Mouse (Mus musculus): ENCODE results near the gene Tor2a. TPM values are rescaled to one million over a fixed set of nuclear protein-coding genes. Genes with fewer than 3 reads are reported as not detected.
A peak's percentile ranks its signal among the peaks of the same experiment; 100 is the strongest.

Tor2a gene
- total and polyA plus RNA-seq, 3 experiments = 54.7 to 62.2 TPM; not detected in 1

DNA sequence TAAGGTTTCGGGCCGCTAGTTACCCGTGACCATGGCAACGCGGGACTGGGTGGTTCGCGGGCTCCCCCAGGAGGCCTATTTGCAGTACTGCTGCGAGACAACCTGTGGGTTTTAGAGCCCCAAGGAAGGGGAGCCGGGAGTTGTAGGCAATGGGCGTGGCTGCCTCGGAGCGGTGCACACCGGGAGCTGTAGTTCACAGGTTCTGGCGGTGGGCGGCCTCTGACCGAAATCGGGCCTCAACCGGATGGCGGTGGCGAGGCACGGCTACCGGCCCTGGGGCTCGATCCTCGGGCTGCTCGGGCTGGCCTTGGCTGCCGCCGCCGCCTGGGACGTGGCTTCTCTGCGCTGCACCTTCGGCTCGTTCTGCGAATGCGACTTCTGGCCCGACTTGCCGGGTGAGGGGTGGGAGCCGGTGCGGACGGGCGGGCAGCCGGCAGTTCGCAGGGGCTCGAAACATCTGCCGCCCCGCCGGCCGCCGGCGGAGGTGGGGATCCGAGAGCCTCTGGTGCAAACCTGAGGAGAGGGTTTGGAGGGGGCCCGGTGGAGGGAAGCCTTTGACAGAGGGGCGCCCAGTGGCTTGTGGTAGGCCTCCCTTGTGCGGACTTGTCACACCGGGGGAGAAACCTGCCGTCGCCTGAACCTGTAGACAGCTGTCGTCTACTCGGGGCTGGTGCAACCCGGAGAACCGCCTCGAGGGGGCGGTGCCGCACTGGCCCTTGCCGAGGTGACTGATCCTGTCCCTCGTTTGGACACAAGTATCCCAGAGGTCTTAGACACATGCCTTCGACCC lies at the start of gene Tor2a (continued):
- TF ChIP-seq POLR2AphosphoS2 (IDR thresholded peaks at IDR 0.05; ENCODE audit: low read length) = no peak
- TF ChIP-seq ETS1 (IDR thresholded peaks at IDR 0.05; ENCODE audit: low read depth, low read length) = no peak
- TF ChIP-seq GATA1 (IDR thresholded peaks at IDR 0.05; ENCODE audit: low read depth, low read length) = no peak
- peak; percentile 92 for TF ChIP-seq KAT2A (conservative IDR thresholded peaks at IDR 0.05; ENCODE audit: low read depth, low read length)
- TF ChIP-seq RCOR1 (IDR thresholded peaks at IDR 0.05; ENCODE audit: low read depth, low read length) = no peak; the same call in 1 of the 2 replicates

DNA sequence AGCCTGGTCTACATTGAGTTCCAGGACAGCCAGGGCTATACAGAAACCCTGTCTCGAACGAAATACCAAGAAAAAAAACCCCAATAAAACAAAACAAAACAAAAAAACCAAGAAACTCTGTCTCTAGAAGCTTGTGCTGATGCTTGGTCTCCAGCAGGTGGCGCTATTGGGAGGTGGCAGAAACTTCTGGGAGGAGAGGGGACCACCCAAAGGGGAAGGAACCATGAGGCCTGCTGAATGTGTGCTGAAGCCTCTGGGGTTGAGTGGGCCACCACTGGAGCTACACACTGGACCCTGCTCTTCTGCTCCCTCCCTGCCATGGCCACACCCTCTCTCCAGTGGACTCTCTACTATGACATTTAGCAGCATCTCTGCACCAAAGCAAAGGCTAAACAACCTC lies 48.4 kb upstream of the Tor2a start:
- Histone ChIP-seq H3K4me3 (ENCODE audit: control insufficient read depth in 1 of 2, insufficient read depth in 1 of 2, low read depth in 2 of 2, low read length in 2 of 2) (no peak overlapping the region), H3K9me3 (replicated peaks; ENCODE audit: insufficient read depth, low read length) (no peaks in the 10 kb centered on the region), H3K79me2 (ENCODE audit: control insufficient read depth, insufficient read depth, low read length, poor library complexity) (peaks cover 34% of the 10 kb centered on the region), H3K9ac (ENCODE audit: control insufficient read depth, low read depth, low read length, poor library complexity, severe bottlenecking) (no peak overlapping the region), H3K27me3 (ENCODE audit: control insufficient read depth in 1 of 2, insufficient read depth in 2 of 2, low read length in 2 of 2) (no peaks in the 10 kb centered on the region), H3K36me3 (ENCODE audit: control insufficient read depth in 1 of 2, insufficient read depth in 2 of 2, low read length in 2 of 2) (peaks cover 14 to 22% of the 10 kb centered on the region in 2 experiments), H3K4me1 (ENCODE audit: control insufficient read depth in 1 of 2, insufficient read depth in 2 of 2, low read length in 2 of 2) (peaks cover 14 to 15% of the 10 kb centered on the region in 2 experiments), H3K27ac (ENCODE audit: control insufficient read depth, low read depth, low read length) (no peak overlapping the region)
- DNase-seq (ENCODE audit: low read depth, low spot score) = peak; percentile 83
- TF ChIP-seq MYC (IDR thresholded peaks at IDR 0.05; ENCODE audit: low read depth, low read length) = 0 out of 2 replicates have a peak, but pooled peaks have one; percentile 41
- TF ChIP-seq RAD21 (IDR thresholded peaks at IDR 0.05; ENCODE audit: low read depth, low read length) = peak; percentile 13
- TF ChIP-seq MXI1 (IDR thresholded peaks at IDR 0.05; ENCODE audit: low read depth, low read length) = no peak
- TF ChIP-seq SIN3A (IDR thresholded peaks at IDR 0.05; ENCODE audit: low read length) = peak; percentile 40; the same call in 1 of the 2 replicates
- TF ChIP-seq SMC3 (IDR thresholded peaks at IDR 0.05; ENCODE audit: low read depth, low read length) = peak; percentile 41
- peak; percentile 81 for TF ChIP-seq ZKSCAN1 (IDR thresholded peaks at IDR 0.05; ENCODE audit: low read depth, low read length)
- TF ChIP-seq HCFC1 (IDR thresholded peaks at IDR 0.05; ENCODE audit: low read depth, low read length) = 0 out of 2 replicates have a peak, but pooled peaks have one; percentile 32
- no peak for TF ChIP-seq POLR2AphosphoS2 (IDR thresholded peaks at IDR 0.05; ENCODE audit: low read length)
- peak; percentile 78 to 92 (median 80) for TF ChIP-seq CTCF (IDR thresholded peaks at IDR 0.05 in 2 of 3, conservative IDR thresholded peaks at IDR 0.05 in 1 of 3; ENCODE audit: control insufficient read depth in 1 of 3, insufficient read depth in 1 of 3, low read depth in 2 of 3, low read length in 3 of 3, poor library complexity in 1 of 3, severe bottlenecking in 1 of 3)

DNA sequence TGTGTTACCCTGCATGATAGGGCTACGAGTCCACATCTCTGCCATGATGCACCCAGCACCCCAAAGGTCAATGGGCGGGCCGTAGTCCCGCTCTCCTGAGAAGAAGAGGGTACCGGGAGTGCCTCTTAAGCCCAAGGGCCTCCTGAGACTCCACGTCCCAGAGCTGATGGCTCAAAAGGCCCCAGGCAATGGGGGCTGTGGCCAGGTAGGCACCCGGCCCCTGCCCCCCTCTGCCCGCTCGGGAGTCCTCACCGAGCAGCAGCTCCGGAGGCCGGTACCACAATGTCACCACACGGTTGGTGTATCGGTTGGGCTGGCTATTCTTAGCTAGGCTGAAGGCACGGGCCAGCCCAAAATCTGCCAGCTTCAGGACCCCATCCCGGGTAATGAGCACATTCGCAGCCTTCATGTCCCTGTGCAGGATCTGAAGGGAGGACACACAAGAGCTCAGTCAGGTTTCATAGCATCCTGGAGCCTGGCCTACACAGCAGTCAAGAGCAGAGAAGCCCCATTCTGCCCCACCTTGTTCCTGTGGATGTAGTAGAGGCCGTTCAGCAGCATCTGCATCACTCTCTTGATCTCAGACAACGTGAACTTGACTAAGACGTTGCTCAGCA lies 47.4 kb upstream of the Tor2a start:
- TF ChIP-seq RAD21 (IDR thresholded peaks at IDR 0.05; ENCODE audit: low read depth, low read length) = no peak
- no peak for TF ChIP-seq HCFC1 (IDR thresholded peaks at IDR 0.05; ENCODE audit: low read depth, low read length)
- TF ChIP-seq TAL1 (IDR thresholded peaks at IDR 0.05; ENCODE audit: low read length) = no peak
- H3K36me3 ChIP-seq (ENCODE audit: control insufficient read depth in 1 of 2, insufficient read depth in 2 of 2, low read length in 2 of 2) = peaks cover 14 to 29% of the 10 kb centered on the region in 2 experiments

More for the DNA sequence above, 47.4 kb upstream of the Tor2a start:
- H3K4me1 ChIP-seq (ENCODE audit: control insufficient read depth in 1 of 2, insufficient read depth in 2 of 2, low read length in 2 of 2) = peaks cover 14 to 25% of the 10 kb centered on the region in 2 experiments
- no peaks in the 10 kb centered on the region for H3K27me3 ChIP-seq (ENCODE audit: control insufficient read depth in 1 of 2, insufficient read depth in 2 of 2, low read length in 2 of 2)
- H3K79me2 ChIP-seq (ENCODE audit: control insufficient read depth, insufficient read depth, low read length, poor library complexity) = peaks cover 34% of the 10 kb centered on the region
- H3K9ac ChIP-seq (ENCODE audit: control insufficient read depth, low read depth, low read length, poor library complexity, severe bottlenecking) = no peak overlapping the region
- H3K4me3 ChIP-seq (ENCODE audit: control insufficient read depth in 1 of 2, insufficient read depth in 1 of 2, low read depth in 2 of 2, low read length in 2 of 2) = no peak overlapping the region
- no peak for DNase-seq (ENCODE audit: low read depth, low spot score)
- H3K27ac ChIP-seq (ENCODE audit: control insufficient read depth, low read depth, low read length) = no peak overlapping the region
- H3K9me3 ChIP-seq (replicated peaks; ENCODE audit: insufficient read depth, low read length) = no peaks in the 10 kb centered on the region
